Mouse (Mus musculus) cerebellum, adult (tissue): ENCODE results near the gene Ttc28.

Experiments used
- ATAC-seq: cut with Nextera tagmentation; 2 replicates; pipeline ENCODE4 v1.9.2; 2017; ENCODE audit warnings: mild to moderate bottlenecking, moderate library complexity, mixed read lengths; ENCODE audit not compliant: insufficient number of reproducible peaks, low FRiP score, low TSS enrichment

The Ttc28 gene

GRCm38 (mm10) chr5:111120705-111121420 lies 241.3 kb downstream of the Ttc28 start:
- no peak for ATAC-seq

DNA sequence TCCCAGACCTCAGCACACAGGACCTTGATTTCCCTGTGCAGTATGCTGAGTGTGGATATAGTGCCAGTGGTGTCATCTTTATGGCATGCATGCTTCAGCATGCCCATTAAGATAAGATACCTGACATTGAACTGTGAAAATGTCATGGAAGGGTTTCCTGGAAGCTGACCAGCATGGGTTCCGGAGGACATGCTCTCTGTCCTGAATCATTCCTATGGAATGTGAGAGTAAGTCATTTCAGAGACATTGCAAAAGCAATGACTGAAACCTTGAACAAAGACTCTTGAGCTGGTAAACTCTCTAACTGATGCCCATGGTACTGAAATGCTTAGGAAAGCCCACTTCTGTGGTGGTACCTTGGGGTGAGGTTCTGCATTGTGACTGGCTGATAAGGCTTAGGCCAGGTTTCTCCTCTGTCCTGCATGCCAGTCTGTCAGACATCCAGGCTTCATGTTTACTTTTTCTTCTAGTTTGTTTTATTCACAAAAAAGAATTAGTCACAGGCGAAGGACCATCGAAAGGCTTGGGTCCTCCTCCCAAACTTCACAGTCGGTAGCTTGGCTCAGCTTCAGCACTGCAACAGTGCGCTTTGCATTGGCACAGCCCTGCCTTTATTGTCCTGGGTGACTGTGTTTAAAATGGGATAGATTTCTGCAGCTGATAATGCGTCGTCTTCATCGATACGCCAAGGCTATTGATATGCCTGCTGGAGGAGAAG lies 242.9 kb downstream of the Ttc28 start:
- no peak for ATAC-seq

GRCm38 (mm10) chr5:111123050-111123746 lies 243.6 kb downstream of the Ttc28 start:
- no peak for ATAC-seq

DNA sequence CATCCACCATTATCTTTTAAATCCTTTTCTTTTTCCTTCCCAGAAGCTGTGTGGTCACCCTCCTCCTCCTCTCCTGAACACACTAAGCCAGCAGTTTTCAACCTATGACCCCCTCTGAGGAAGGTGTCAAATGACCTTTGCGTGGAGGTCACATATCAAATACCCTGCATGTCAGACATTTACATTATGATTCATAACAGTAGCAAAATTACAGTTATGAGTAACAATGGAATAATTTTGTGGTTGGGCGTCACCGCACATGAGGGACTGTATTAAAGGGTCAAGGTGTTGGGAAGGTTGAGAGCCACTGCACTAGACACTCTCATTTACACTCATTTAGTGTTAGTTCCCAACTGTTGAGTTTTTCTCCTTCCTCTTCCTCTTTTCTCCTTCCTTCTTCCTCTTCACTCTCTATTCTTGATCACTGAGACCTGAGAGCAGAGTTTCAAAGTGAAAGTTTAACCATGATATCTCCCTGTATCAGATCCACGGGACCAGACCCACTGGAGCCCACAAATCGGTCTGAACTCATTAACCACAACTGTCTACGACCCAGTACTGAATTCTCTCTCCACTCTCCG lies 245.1 kb downstream of the Ttc28 start:
- no peak for ATAC-seq

DNA sequence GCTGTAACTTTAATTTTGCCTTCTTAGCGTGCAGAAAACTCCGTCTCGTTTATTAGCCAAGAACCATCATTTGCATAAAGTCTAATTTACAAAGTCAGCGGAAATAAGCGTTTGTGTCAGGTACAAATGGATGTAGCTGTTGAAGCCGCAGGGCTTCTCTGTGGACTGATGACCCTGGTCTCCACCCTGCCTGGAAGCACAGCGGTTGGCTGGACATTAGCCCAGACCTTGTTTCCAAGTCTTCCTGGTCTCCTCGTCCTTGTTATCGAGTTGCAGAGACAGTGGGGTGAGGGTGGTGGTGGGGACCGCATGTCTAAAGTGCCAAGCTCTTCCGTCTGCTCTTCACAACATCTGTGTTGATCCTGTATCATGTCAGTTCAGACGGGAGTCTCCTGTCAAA lies 246.1 kb downstream of the Ttc28 start:
- ATAC-seq: no peak

DNA sequence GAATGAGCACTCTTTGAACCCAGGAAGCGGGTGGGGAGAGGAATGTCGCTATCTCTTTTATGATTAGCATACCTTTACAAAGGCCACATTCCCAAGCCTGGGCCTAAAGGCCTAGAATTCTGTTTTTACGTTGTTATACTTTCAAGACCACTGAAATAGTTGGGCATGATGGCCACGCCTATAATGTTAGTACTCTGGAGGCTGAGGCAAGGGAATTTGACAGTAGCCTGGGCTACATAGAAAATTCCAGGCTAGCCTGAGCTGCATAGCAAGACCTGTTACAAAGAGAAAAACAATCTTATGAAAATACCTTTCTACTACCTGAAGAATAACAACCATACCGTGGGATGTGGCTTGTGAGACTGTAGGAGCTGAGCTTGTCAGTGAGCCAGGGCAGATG lies 248.2 kb downstream of the Ttc28 start:
- ATAC-seq: no peak

- ATAC-seq: no peak
These were observed 250.5 kb downstream of the Ttc28 start for GRCm38 (mm10) chr5:111130121-111130520.

DNA sequence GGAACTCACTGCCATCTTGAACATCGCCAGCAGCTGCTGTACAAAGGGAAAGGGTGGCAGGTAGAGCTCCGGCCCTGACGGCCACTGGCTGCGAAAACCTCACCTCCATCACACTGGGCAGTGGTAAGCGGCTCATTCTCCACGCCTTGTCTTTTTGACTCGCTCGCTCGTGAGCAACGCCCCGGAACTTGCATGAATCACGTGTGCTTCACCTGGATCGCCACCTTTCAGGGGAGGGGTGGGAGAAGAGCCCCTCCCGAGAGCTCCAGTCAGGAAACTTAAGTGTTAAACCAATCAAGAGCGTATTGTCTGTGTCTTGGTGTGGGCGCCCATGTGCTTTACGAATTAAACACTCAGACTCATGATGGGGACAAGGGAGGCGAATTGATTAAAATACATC lies 252.0 kb downstream of the Ttc28 start:
- no peak for ATAC-seq

DNA sequence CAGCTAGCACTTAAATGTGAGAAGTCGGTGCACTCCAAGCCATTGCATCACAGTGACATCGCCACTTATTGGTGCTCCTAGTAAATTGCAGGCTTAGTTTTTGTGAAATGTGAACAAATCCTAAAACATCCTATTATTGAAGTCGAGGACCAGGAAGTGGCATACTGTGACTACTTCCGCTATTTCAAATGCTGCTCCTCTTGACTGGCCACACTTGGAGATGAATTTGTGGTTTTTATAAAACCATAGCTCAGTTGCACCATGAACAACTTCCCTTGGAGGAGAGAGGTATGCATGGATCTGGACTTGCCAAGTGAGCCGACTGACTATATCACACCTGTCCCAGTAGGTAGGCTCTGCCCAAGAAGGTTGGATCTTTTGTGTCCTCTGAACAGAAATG lies 253.5 kb downstream of the Ttc28 start:
- no peak for ATAC-seq

GRCm38 (mm10) chr5:111133754-111134153 lies 254.2 kb downstream of the Ttc28 start:
- no peak for ATAC-seq

- no peak for ATAC-seq
These were observed 257.7 kb downstream of the Ttc28 start for GRCm38 (mm10) chr5:111137283-111137682.

DNA sequence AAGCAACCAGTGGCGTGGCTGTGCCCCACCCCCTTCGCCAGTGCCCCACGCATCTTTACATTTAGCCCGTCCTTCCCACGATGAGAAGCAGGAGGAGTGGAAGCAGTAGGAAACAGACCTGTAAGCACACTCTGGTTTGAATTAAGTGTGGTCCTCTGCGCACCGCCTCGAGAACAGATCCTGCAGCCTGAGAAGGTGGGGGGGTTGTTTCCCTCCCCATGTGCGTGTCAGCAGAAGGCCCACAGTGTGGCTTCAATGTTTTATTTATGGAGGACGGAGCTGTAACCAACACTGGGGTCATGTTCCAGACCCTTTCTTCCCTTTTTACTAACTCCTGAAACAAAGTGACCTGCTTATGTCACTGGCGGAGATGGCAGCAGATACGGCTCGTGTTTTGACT lies 258.1 kb downstream of the Ttc28 start:
- no peak for ATAC-seq

- ATAC-seq: no peak
These were observed 258.7 kb downstream of the Ttc28 start for GRCm38 (mm10) chr5:111138239-111138833.

DNA sequence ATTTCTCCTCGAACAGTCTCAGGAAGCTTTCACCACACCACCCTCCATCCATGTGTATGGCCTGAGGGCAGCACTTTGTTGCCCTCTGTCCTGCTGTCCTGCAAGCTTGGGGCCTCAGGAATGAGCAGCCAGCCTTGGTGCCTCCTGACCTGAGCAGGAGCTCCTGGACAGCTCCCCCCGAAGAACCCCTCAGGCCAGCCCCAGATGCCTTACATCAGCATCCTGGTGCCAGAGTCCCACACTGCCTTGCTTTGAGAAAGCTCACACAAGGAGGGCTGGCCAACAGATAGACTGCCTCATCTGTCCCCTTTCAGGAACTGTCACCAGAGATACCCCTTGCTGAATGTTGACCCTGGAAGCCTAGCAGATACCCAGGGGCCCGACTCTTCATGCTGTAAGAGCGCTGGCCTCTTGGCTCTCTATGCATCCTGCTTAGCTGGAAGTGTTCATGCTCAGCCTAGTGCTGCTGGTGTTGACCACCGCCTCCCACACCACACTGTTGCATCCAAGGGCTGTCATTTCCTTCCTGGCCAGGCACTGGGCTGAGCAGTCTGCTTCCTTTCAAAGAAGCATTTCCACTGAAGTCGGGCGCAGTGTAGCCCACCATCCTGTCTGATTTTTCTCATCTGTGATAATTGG lies 259.4 kb downstream of the Ttc28 start:
- ATAC-seq: no peak

GRCm38 (mm10) chr5:111139622-111140021 lies 260.0 kb downstream of the Ttc28 start:
- no peak for ATAC-seq

GRCm38 (mm10) chr5:111141139-111141885 lies 261.7 kb downstream of the Ttc28 start:
- ATAC-seq: no peak

GRCm38 (mm10) chr5:111142837-111143236 lies 263.2 kb downstream of the Ttc28 start:
- no peak for ATAC-seq

GRCm38 (mm10) chr5:111144411-111144810 lies 264.8 kb downstream of the Ttc28 start:
- no peak for ATAC-seq

DNA sequence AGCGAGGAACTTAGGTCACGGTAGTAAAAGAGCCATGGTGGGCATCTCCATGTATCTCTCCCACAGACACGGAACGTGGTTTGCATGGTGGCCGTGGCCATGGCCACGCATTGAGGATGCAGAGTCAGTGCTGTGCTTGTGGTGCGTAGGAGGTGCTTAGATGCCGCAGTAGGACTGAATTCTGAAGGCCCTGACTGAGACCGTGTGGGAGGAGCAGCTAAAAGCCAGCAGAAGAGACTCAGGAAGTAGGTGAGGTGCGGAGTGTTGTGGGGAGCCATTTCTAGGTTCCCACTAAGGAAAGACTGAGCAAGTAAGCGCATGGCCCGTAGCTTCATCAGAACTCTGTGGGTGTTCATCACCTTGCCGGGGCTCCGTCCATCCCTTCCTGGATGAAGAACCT lies 271.0 kb downstream of the Ttc28 start:
- ATAC-seq: no peak
